Mouse (Mus musculus) limb, embryonic 14.5 days (tissue): ENCODE measurements around the gene Nme9. TPM values are rescaled to one million over a fixed set of nuclear protein-coding genes. Genes with fewer than 3 reads are reported as not detected.
A peak's percentile ranks its signal among the peaks of the same experiment; 100 is the strongest.

ENCODE experiments used
- ATAC-seq: fragments of 200-750 bp; cut with Nextera tagmentation; 2 replicates; pipeline ENCODE4 v1.8.0; 2017; ENCODE audit warnings: low read depth, moderate number of reproducible peaks, moderate TSS enrichment; ENCODE audit not compliant: low FRiP score
- DNase-seq: peaks from one replicate; pipeline ENCODE4 v3.0.0-alpha.2; 2015; ENCODE audit warnings: low spot score
- H3K27ac ChIP-seq: fragments of 300-500 bp; sonication (generic); replicated peaks from 2 replicates; pipeline ENCODE4 v1.5.1; 2014; ENCODE audit warnings: low read depth, mild to moderate bottlenecking, low read length, moderate library complexity, mixed read lengths
- H3K27me3 ChIP-seq: fragments of 300-500 bp; sonication (generic); 2 replicates; pipeline ENCODE4 v1.6.1; 2014; ENCODE audit warnings: low read length, mixed read lengths; ENCODE audit not compliant: control insufficient read depth, insufficient read depth
- H3K36me3 ChIP-seq: fragments of 300-500 bp; sonication (generic); 2 replicates; pipeline ENCODE4 v1.6.1; 2014; ENCODE audit warnings: mild to moderate bottlenecking, low read length, moderate library complexity, mixed read lengths; ENCODE audit not compliant: control insufficient read depth, insufficient read depth
- H3K4me1 ChIP-seq: fragments of 300-500 bp; sonication (generic); 2 replicates; pipeline ENCODE4 v1.6.1; 2014; ENCODE audit warnings: antibody characterized with exemption, low read length, mixed read lengths; ENCODE audit not compliant: control insufficient read depth, insufficient read depth
- H3K4me2 ChIP-seq: fragments of 300-500 bp; sonication (generic); replicated peaks from 2 replicates; pipeline ENCODE4 v1.6.1; 2014; ENCODE audit warnings: low read depth, mild to moderate bottlenecking, low read length, moderate library complexity; ENCODE audit not compliant: severe bottlenecking
- H3K4me3 ChIP-seq: fragments of 300-500 bp; sonication (generic); replicated peaks from 2 replicates; pipeline ENCODE4 v1.5.1; 2014; ENCODE audit warnings: low read length
- H3K9ac ChIP-seq: fragments of 300-500 bp; sonication (generic); 2 replicates; pipeline ENCODE4 v1.6.1; 2014; ENCODE audit warnings: mild to moderate bottlenecking, low read depth, low read length, moderate library complexity; ENCODE audit not compliant: severe bottlenecking
- H3K9me3 ChIP-seq: fragments of 300-500 bp; sonication (generic); 2 replicates; pipeline ENCODE4 v1.6.1; 2016; ENCODE audit warnings: low read length; ENCODE audit not compliant: control insufficient read depth
- POLR2A ChIP-seq: fragments of 200-500 bp; IDR thresholded peaks from 2 replicates; pipeline ENCODE4 v1.8.0; 2012; ENCODE audit warnings: inconsistent platforms, mild to moderate bottlenecking, moderate library complexity, borderline replicate concordance; ENCODE audit not compliant: insufficient read depth, insufficient read length; ENCODE audit errors: extremely low read depth
- WGBS: fragments of 180-500 bp; shearing (Covaris S2); extraction: QIAGEN DNeasy Blood & Tissue Kit; methylation state at CpG from one replicate; pipeline ENCODE4 v1.1.7; 2014; 5-methylcytosine and 5-hydroxymethylcytosine counted together
- polyA plus RNA-seq, 2 experiments: library from polyadenylated mRNA; depleted of rRNA in 1 of 2; stranded (reverse) in 1 of 2; unstranded in 1 of 2; fragments of >200 nt; fragmentation: Nextera tagmentation in 1 of 2; extraction: Ambion mirVana in 1 of 2; gene quantifications; 2 replicates each; pipeline versions ENCODE4 v1.2.1 to v1.2.3; 2012 to 2014

The Nme9 gene
- polyA plus RNA-seq, 2 experiments, result not detected

GRCm38 (mm10) chr9:99417288-99417846 lies 33.9 kb upstream of the Nme9 start:
- 68% methylated on average over 4 of the region's 4 CpGs for WGBS
- TF ChIP-seq POLR2A, result no peak
- DNase-seq (no peak), ATAC-seq (no peak)
- H3K9ac ChIP-seq, result no peak overlapping the region
- H3K36me3 ChIP-seq, result 0 out of 2 replicates have a peak, but pooled peaks cover 2% of the 10 kb centered on the region
- H3K4me2 ChIP-seq, result no peak overlapping the region
- no peak overlapping the region for H3K4me3 ChIP-seq
- H3K4me1 ChIP-seq, result peaks cover 31% of the 10 kb centered on the region
- no peak overlapping the region for H3K27ac ChIP-seq
- H3K27me3 ChIP-seq, result no peaks in the 10 kb centered on the region
- H3K9me3 ChIP-seq, result no peaks in the 10 kb centered on the region

- Histone ChIP-seq H3K27me3 (no peaks in the 10 kb centered on the region), H3K36me3 (0 out of 2 replicates have a peak, but pooled peaks cover 2% of the 10 kb centered on the region), H3K27ac (peak overlapping the region; percentile 52; the same call in 1 of the 2 replicates), H3K9me3 (no peaks in the 10 kb centered on the region), H3K4me2 (no peak overlapping the region; the same call in 1 of the 2 replicates), H3K4me3 (no peak overlapping the region), H3K9ac (no peak overlapping the region), H3K4me1 (peaks cover 36% of the 10 kb centered on the region)
- ATAC-seq (peak; percentile 71), DNase-seq (peak; percentile 85)
- WGBS, result 21% methylated on average over 5 of the region's 5 CpGs
- no peak for TF ChIP-seq POLR2A
Observed at GRCm38 (mm10) chr9:99418377-99418776, 32.9 kb upstream of the Nme9 start.

DNA sequence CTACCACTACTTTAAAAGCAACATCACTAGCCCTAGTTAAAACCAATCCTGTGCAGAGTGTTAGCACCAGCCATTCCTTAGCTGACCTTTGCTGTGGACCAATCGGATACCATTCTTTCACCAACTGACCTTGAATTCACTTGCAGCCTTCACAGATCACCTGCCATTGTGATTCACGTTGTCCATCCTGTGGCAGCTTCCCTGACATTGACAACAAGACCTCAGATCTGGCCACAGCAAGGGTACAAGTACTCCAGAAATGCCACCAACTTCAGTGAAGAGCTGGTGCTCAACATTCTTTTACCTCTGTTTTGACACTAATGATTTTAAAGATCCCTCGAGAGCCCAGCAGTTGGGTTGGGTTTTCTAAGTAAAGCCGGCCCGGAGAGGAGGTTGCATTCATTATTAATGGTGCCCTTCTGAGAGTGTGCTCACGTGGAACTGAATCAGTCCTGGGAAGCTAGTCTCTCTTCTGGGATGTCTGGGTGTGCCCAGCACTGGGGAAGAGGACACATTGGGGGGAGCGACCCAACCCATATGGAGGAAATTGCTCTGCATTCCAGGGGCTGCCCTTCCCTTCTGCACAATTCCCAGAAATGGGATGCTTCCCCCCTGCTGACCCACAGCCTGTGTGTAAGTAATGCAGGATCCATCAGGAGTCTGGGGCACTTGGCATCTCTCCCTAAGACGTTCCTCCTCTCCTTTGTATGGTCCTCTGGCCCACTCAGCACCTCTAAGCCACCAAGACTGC lies 31.1 kb upstream of the Nme9 start:
- Histone ChIP-seq H3K36me3 (0 out of 2 replicates have a peak, but pooled peaks cover 2% of the 10 kb centered on the region), H3K27ac (no peak overlapping the region), H3K4me1 (peaks cover 54% of the 10 kb centered on the region), H3K4me2 (no peak overlapping the region), H3K9me3 (no peaks in the 10 kb centered on the region), H3K4me3 (no peak overlapping the region), H3K9ac (no peak overlapping the region), H3K27me3 (no peaks in the 10 kb centered on the region)
- 78% methylated on average over 8 of the region's 8 CpGs for WGBS
- DNase-seq (no peak), ATAC-seq (no peak)
- TF ChIP-seq POLR2A, result no peak

DNA sequence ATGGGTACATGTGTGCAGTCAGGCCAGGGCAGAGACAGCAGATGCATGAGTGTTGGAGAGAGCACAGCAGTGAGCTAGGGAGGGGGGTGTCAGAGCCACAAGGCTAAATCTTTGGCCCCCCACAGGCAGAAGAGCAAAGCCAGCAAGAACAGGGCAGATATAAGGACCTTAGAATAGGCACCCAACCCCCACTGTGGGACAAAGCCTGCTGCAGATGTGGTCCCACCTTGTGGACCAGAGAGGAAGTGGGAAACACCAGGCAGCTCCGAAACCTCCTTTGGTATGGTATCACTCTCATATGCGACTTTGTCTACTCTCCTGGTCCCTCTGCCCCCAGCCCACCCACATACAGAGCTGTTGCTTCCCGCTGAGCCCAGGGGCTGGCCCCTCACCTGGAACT lies 29.4 kb upstream of the Nme9 start:
- H3K27me3 ChIP-seq, result no peaks in the 10 kb centered on the region
- 70% methylated on average over 3 of the region's 3 CpGs for WGBS
- DNase-seq (no peak), ATAC-seq (no peak)
- H3K9me3 ChIP-seq, result no peaks in the 10 kb centered on the region
- H3K4me1 ChIP-seq, result peaks cover 61% of the 10 kb centered on the region
- H3K4me2 ChIP-seq, result no peak overlapping the region
- H3K36me3 ChIP-seq, result 0 out of 2 replicates have a peak, but pooled peaks cover 2% of the 10 kb centered on the region
- no peak overlapping the region for H3K9ac ChIP-seq
- no peak overlapping the region for H3K27ac ChIP-seq
- H3K4me3 ChIP-seq, result no peak overlapping the region
- TF ChIP-seq POLR2A, result no peak

DNA sequence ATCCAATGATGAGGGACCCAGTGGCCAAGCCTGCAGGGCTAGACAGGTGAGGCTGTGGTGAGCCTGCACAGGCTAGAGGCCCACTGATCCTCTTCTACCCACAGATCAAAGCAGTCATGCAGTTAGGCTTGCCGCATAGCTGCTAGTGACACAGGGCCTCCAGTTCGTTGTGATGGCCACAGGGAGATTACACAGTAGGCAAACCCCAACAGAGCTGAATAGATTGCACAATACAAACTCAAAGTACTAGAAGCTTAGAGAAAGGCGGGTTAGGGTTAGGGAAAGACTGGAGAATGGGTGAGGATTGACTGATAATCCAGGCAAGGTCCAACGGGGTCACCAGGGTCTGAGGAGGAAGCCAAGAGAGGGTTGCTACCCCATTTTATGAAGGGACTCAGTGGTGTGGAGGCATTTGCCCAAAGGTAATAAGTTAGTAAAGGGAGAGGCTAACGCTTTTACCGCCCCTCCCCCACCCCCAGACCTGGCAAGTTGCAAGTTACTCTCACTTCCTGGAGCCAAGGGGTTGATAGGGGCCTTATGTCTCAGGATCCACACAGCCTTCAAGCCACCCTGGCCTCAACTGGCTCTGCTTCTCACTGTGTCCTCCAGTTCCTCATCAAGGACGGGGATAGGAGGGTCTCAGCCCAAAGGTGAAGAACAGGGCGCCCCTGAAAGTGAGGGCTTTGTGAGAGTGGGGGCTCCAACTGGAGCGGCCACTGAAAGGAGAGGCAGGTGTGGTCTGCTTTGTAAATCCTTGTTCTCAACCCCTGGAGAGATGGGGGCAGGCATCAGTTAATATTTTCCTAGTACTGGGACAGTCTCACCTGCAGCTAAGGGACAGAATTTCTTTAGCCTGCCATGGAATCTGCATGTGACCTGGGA lies 27.3 kb upstream of the Nme9 start:
- H3K4me1 ChIP-seq, result peaks cover 51% of the 10 kb centered on the region
- H3K4me2 ChIP-seq, result no peak overlapping the region
- no peak for TF ChIP-seq POLR2A
- 59% methylated on average over 9 of the region's 9 CpGs for WGBS
- no peaks in the 10 kb centered on the region for H3K27me3 ChIP-seq
- H3K27ac ChIP-seq, result no peak overlapping the region
- H3K36me3 ChIP-seq, result 0 out of 2 replicates have a peak, but pooled peaks cover 2% of the 10 kb centered on the region
- DNase-seq, result no peak
- no peak for ATAC-seq
- H3K9ac ChIP-seq, result no peak overlapping the region
- no peaks in the 10 kb centered on the region for H3K9me3 ChIP-seq
- no peak overlapping the region for H3K4me3 ChIP-seq
